Mouse (Mus musculus): ENCODE measurements at regions not wholly inside any gene's neighbourhood (a gene's known extent, or its start where the extent isn't known, plus 50 kb on each side); places are given as distances from the start of the nearest gene placed in this dataset.

- Histone ChIP-seq H3K9me3 (replicated peaks) (no peaks in the 10 kb centered on the region), H3K9ac (no peak overlapping the region)
These were observed 234.1 kb downstream of the Foxo1 start for GRCm38 (mm10) chr3:52502223-52502622.

GRCm38 (mm10) chr3:52501614-52502013 is 233.5 kb downstream of the Foxo1 start:
- WGBS: 82% methylated on average over 8 of the region's 8 CpGs
- Histone ChIP-seq H3K4me2 (replicated peaks) (no peak overlapping the region), H3K27me3 (no peaks in the 10 kb centered on the region), H3K4me1 (peaks cover 4% of the 10 kb centered on the region; the same call in 1 of the 2 replicates), H3K9me3 (replicated peaks) (no peaks in the 10 kb centered on the region), H3K27ac (replicated peaks) (no peak overlapping the region), H3K9ac (no peak overlapping the region), H3K4me3 (replicated peaks) (no peak overlapping the region), H3K36me3 (no peaks in the 10 kb centered on the region)
- ATAC-seq (ENCODE audit: insufficient number of reproducible peaks, low FRiP score, low TSS enrichment, low read depth): no peak

More at GRCm38 (mm10) chr3:52502223-52502622, 234.1 kb downstream of the Foxo1 start:
- no peak for ATAC-seq (ENCODE audit: insufficient number of reproducible peaks, low FRiP score, low TSS enrichment, low read depth)
- no peak overlapping the region for H3K4me2 ChIP-seq (replicated peaks)
- no peak overlapping the region for H3K27ac ChIP-seq (replicated peaks)
- peaks cover 4% of the 10 kb centered on the region; the same call in 1 of the 2 replicates for H3K4me1 ChIP-seq
- no peaks in the 10 kb centered on the region for H3K27me3 ChIP-seq
- H3K36me3 ChIP-seq: no peaks in the 10 kb centered on the region
- no peak overlapping the region for H3K4me3 ChIP-seq (replicated peaks)
- 24% methylated on average over 7 of the region's 7 CpGs for WGBS

GRCm38 (mm10) chr3:52500026-52500425 is 231.9 kb downstream of the Foxo1 start:
- no peak overlapping the region for H3K4me2 ChIP-seq (replicated peaks)
- no peak overlapping the region for H3K27ac ChIP-seq (replicated peaks)
- no peaks in the 10 kb centered on the region for H3K36me3 ChIP-seq
- peaks cover 4% of the 10 kb centered on the region; the same call in 1 of the 2 replicates for H3K4me1 ChIP-seq
- no peaks in the 10 kb centered on the region for H3K9me3 ChIP-seq (replicated peaks)
- 80% methylated on average over 6 of the region's 6 CpGs for WGBS
- no peak for ATAC-seq (ENCODE audit: insufficient number of reproducible peaks, low FRiP score, low TSS enrichment, low read depth)
- H3K9ac ChIP-seq: no peak overlapping the region
- no peaks in the 10 kb centered on the region for H3K27me3 ChIP-seq
- no peak overlapping the region for H3K4me3 ChIP-seq (replicated peaks)

GRCm38 (mm10) chr3:52499581-52499980 is 231.4 kb downstream of the Foxo1 start:
- 67% methylated on average over 1 of the region's 1 CpGs for WGBS
- H3K27ac ChIP-seq (replicated peaks): no peak overlapping the region
- no peak overlapping the region for H3K4me3 ChIP-seq (replicated peaks)
- no peaks in the 10 kb centered on the region for H3K27me3 ChIP-seq
- H3K4me1 ChIP-seq: peaks cover 4% of the 10 kb centered on the region; the same call in 1 of the 2 replicates
- no peaks in the 10 kb centered on the region for H3K9me3 ChIP-seq (replicated peaks)
- no peak overlapping the region for H3K4me2 ChIP-seq (replicated peaks)
- no peaks in the 10 kb centered on the region for H3K36me3 ChIP-seq
- H3K9ac ChIP-seq: no peak overlapping the region
- no peak for ATAC-seq (ENCODE audit: insufficient number of reproducible peaks, low FRiP score, low TSS enrichment, low read depth)

GRCm38 (mm10) chr3:52498506-52499228 is 230.5 kb downstream of the Foxo1 start:
- Histone ChIP-seq H3K9me3 (replicated peaks) (no peaks in the 10 kb centered on the region), H3K4me1 (peaks cover 4% of the 10 kb centered on the region; the same call in 1 of the 2 replicates), H3K9ac (no peak overlapping the region), H3K27ac (replicated peaks) (no peak overlapping the region), H3K4me2 (replicated peaks) (no peak overlapping the region), H3K4me3 (replicated peaks) (no peak overlapping the region), H3K27me3 (no peaks in the 10 kb centered on the region), H3K36me3 (no peaks in the 10 kb centered on the region)
- ATAC-seq (ENCODE audit: insufficient number of reproducible peaks, low FRiP score, low TSS enrichment, low read depth): no peak
- 82% methylated on average over 15 of the region's 15 CpGs for WGBS

- no peak overlapping the region for H3K9ac ChIP-seq
- H3K4me2 ChIP-seq (replicated peaks): no peak overlapping the region
- 70% methylated on average over 4 of the region's 4 CpGs for WGBS
- H3K36me3 ChIP-seq: no peaks in the 10 kb centered on the region
- H3K4me3 ChIP-seq (replicated peaks): no peak overlapping the region
- no peaks in the 10 kb centered on the region for H3K27me3 ChIP-seq
- no peak overlapping the region for H3K27ac ChIP-seq (replicated peaks)
- H3K9me3 ChIP-seq (replicated peaks): no peaks in the 10 kb centered on the region
- no peaks in the 10 kb centered on the region for H3K4me1 ChIP-seq
- no peak for ATAC-seq (ENCODE audit: insufficient number of reproducible peaks, low FRiP score, low TSS enrichment, low read depth)
These were observed 228.8 kb downstream of the Foxo1 start for GRCm38 (mm10) chr3:52496965-52497364.

- Histone ChIP-seq H3K4me3 (replicated peaks) (no peak overlapping the region), H3K4me1 (no peaks in the 10 kb centered on the region), H3K4me2 (replicated peaks) (no peak overlapping the region), H3K27me3 (no peaks in the 10 kb centered on the region), H3K9me3 (replicated peaks) (no peaks in the 10 kb centered on the region), H3K36me3 (no peaks in the 10 kb centered on the region), H3K27ac (replicated peaks) (no peak overlapping the region), H3K9ac (no peak overlapping the region)
- no peak for ATAC-seq (ENCODE audit: insufficient number of reproducible peaks, low FRiP score, low TSS enrichment, low read depth)
These were observed 227.3 kb downstream of the Foxo1 start for GRCm38 (mm10) chr3:52495401-52495800.

- Histone ChIP-seq H3K9me3 (replicated peaks) (no peaks in the 10 kb centered on the region), H3K27ac (replicated peaks) (no peak overlapping the region), H3K4me1 (no peaks in the 10 kb centered on the region), H3K4me2 (replicated peaks) (no peak overlapping the region), H3K27me3 (no peaks in the 10 kb centered on the region), H3K36me3 (no peaks in the 10 kb centered on the region), H3K4me3 (replicated peaks) (no peak overlapping the region), H3K9ac (no peak overlapping the region)
- WGBS: 71% methylated on average over 2 of the region's 2 CpGs
- no peak for ATAC-seq (ENCODE audit: insufficient number of reproducible peaks, low FRiP score, low TSS enrichment, low read depth)
These were observed 226.8 kb downstream of the Foxo1 start for GRCm38 (mm10) chr3:52494924-52495323.

- no peak for ATAC-seq (ENCODE audit: insufficient number of reproducible peaks, low FRiP score, low TSS enrichment, low read depth)
- Histone ChIP-seq H3K27ac (replicated peaks) (no peak overlapping the region), H3K4me1 (no peaks in the 10 kb centered on the region), H3K9ac (no peak overlapping the region), H3K36me3 (no peaks in the 10 kb centered on the region), H3K9me3 (replicated peaks) (no peaks in the 10 kb centered on the region), H3K27me3 (no peaks in the 10 kb centered on the region), H3K4me3 (replicated peaks) (no peak overlapping the region), H3K4me2 (replicated peaks) (no peak overlapping the region)
- 77% methylated on average over 5 of the region's 5 CpGs for WGBS
These were observed 211.1 kb downstream of the Foxo1 start for GRCm38 (mm10) chr3:52479186-52479585.

GRCm38 (mm10) chr3:52469900-52470299 is 201.8 kb downstream of the Foxo1 start:
- H3K27me3 ChIP-seq: no peaks in the 10 kb centered on the region
- WGBS: 81% methylated on average over 4 of the region's 4 CpGs

GRCm38 (mm10) chr3:52469397-52469796 is 201.3 kb downstream of the Foxo1 start:
- Histone ChIP-seq H3K27ac (replicated peaks) (no peak overlapping the region), H3K4me1 (no peaks in the 10 kb centered on the region), H3K9ac (no peak overlapping the region), H3K36me3 (no peaks in the 10 kb centered on the region), H3K4me2 (replicated peaks) (no peak overlapping the region), H3K4me3 (replicated peaks) (no peak overlapping the region), H3K27me3 (no peaks in the 10 kb centered on the region), H3K9me3 (replicated peaks) (peaks cover 16% of the 10 kb centered on the region)
- 89% methylated on average over 5 of the region's 5 CpGs for WGBS
- ATAC-seq (ENCODE audit: insufficient number of reproducible peaks, low FRiP score, low TSS enrichment, low read depth): no peak

More at GRCm38 (mm10) chr3:52469900-52470299, 201.8 kb downstream of the Foxo1 start:
- Histone ChIP-seq H3K4me1 (no peaks in the 10 kb centered on the region), H3K4me3 (replicated peaks) (no peak overlapping the region), H3K27ac (replicated peaks) (no peak overlapping the region), H3K9me3 (replicated peaks) (peaks cover 16% of the 10 kb centered on the region), H3K4me2 (replicated peaks) (no peak overlapping the region), H3K36me3 (no peaks in the 10 kb centered on the region), H3K9ac (no peak overlapping the region)
- ATAC-seq (ENCODE audit: insufficient number of reproducible peaks, low FRiP score, low TSS enrichment, low read depth): no peak

- no peaks in the 10 kb centered on the region for H3K36me3 ChIP-seq
- no peaks in the 10 kb centered on the region for H3K4me1 ChIP-seq
- ATAC-seq (ENCODE audit: insufficient number of reproducible peaks, low FRiP score, low TSS enrichment, low read depth): no peak
- no peak overlapping the region for H3K27ac ChIP-seq (replicated peaks)
- H3K9ac ChIP-seq: no peak overlapping the region
- H3K4me2 ChIP-seq (replicated peaks): no peak overlapping the region
- 88% methylated on average over 8 of the region's 8 CpGs for WGBS
- H3K4me3 ChIP-seq (replicated peaks): no peak overlapping the region
- no peaks in the 10 kb centered on the region for H3K27me3 ChIP-seq
- peaks cover 16% of the 10 kb centered on the region for H3K9me3 ChIP-seq (replicated peaks)
These were observed 200.2 kb downstream of the Foxo1 start for GRCm38 (mm10) chr3:52468326-52468725.

Measured in embryonic facial prominence, embryonic 15.5 days (tissue).